Mouse (Mus musculus): ENCODE measurements around the gene Dnajc5. TPM values are rescaled to one million over a fixed set of nuclear protein-coding genes. Genes with fewer than 3 reads are reported as not detected.

Dnajc5 gene
- polyA plus RNA-seq, 1 experiment, result 55.5 TPM

DNA sequence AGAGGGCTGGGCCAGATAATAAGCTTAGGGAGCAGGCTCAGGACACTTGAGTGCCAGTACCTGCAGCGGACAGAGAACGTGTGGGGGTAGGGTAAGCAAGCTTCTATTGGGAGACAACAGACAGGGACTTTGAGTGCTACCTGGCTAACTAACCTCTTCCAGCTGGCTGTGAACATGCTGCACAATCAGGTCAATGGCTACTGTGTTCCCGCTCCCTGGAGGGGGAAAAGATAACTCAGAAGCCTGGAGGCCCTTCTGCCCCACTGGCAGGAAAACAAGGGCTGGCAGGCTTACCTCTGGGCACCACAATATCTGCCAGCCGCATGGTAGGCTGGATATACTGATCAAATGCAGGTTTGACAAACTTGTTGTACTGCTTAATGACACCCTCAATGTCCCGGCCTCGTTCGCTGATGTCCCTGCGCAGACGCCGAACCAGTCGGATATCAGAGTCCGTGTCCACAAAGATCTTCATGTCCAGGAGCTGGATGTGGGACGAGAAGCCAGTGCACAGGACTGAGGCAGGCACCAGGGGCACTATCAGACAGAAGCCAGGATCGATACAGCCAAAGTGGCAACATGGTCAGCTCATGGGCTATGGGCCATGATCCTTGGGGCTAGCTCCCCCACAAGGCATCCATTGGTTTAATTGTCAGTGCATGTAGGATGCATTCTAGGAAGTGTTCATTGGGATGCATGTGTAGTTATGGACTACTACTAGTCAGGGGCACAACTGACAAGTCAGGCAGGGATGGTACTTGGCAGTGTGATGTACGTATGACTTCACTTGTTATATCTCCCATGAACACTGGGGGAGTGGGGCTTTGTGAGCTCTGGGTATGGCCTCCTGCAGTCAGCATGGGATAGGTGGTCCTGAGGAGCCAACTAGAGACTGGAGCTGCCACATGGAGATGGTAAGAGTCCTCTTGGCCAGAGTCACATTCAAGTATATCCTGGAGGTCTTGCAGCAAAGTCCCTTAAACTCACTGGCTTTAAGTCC is 52.9 kb downstream of the Dnajc5 start:
- WGBS, result 94% methylated on average over 15 of the region's 15 CpGs
- Histone ChIP-seq H3K36me3 (ENCODE audit: control insufficient read depth, insufficient read depth, low read length) (no peaks in the 10 kb centered on the region), H3K4me1 (ENCODE audit: control insufficient read depth, insufficient read depth, low read length) (no peaks in the 10 kb centered on the region), H3K27me3 (replicated peaks; ENCODE audit: control insufficient read depth, insufficient read depth, low read length) (no peaks in the 10 kb centered on the region), H3K4me3 (ENCODE audit: insufficient read depth, low read depth, low read length) (no peak overlapping the region), H3K27ac (ENCODE audit: insufficient read depth, low read depth, low read length) (no peak overlapping the region)
- no peak for TF ChIP-seq CTCF (conservative IDR thresholded peaks at IDR 0.05; ENCODE audit: insufficient read depth, insufficient read length, low read depth, low read length)
- no peak for DNase-seq

DNA sequence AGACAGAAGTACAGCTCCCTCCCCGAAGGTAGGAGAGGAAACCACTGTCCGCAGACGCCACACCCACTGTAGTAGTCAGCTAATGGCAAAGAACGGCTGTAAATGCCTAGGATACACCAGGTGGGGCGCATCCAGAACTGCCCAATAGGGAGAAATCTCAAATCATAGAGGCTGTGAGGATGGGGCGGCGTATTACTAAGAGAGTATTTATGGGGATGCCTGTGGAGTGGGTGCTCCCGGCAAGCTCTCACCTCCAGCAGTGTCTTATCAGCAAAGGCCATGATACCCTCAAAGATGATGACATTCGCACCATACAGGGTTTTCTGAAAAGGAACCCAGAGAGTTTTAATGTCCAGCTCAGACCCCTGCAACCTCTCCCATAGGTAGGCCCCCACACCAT is 53.7 kb downstream of the Dnajc5 start:
- Histone ChIP-seq H3K27ac (ENCODE audit: insufficient read depth, low read depth, low read length) (no peak overlapping the region), H3K4me3 (ENCODE audit: insufficient read depth, low read depth, low read length) (no peak overlapping the region), H3K36me3 (ENCODE audit: control insufficient read depth, insufficient read depth, low read length) (no peaks in the 10 kb centered on the region), H3K27me3 (replicated peaks; ENCODE audit: control insufficient read depth, insufficient read depth, low read length) (no peaks in the 10 kb centered on the region), H3K4me1 (ENCODE audit: control insufficient read depth, insufficient read depth, low read length) (no peaks in the 10 kb centered on the region)
- DNase-seq, result no peak
- 94% methylated on average over 9 of the region's 9 CpGs for WGBS
- TF ChIP-seq CTCF (conservative IDR thresholded peaks at IDR 0.05; ENCODE audit: insufficient read depth, insufficient read length, low read depth, low read length) (no peak), POLR2A (IDR thresholded peaks at IDR 0.05; ENCODE audit: low read depth, low read length) (no peak)

DNA sequence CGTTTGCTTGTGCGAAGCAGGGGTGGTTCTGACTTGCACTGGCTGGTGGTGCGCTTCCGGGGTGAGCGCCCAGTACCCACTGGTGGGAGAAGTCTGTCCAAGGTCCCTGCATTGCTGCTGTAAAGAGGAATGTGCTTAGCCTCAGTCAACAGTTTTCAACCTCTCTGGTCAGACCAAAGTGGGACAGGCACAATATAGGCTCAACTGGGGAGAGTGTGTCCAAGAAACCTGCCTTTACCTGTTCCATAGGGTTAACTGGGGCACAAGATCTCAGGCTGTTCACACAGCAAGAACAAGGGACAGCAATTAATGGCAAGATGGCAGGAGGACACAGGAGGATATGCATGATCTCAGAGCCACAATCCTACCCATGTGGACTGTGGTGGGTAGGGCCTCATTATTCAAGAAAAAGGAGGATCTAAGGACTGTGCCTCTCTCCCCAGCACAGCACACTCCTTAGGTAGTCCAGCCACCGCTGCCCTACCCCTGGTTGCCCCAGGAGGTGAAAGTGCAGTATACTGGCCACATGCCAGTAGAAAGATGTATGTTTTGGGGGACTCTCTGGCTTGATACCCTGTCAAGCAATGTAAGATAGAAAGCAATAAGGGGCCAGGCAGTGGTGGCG is 54.7 kb downstream of the Dnajc5 start:
- Histone ChIP-seq H3K4me1 (ENCODE audit: control insufficient read depth, insufficient read depth, low read length) (no peaks in the 10 kb centered on the region), H3K27me3 (replicated peaks; ENCODE audit: control insufficient read depth, insufficient read depth, low read length) (no peaks in the 10 kb centered on the region), H3K36me3 (ENCODE audit: control insufficient read depth, insufficient read depth, low read length) (no peaks in the 10 kb centered on the region), H3K4me3 (ENCODE audit: insufficient read depth, low read depth, low read length) (no peak overlapping the region), H3K27ac (ENCODE audit: insufficient read depth, low read depth, low read length) (no peak overlapping the region)
- no peak for TF ChIP-seq POLR2A (IDR thresholded peaks at IDR 0.05; ENCODE audit: low read depth, low read length)
- TF ChIP-seq CTCF (conservative IDR thresholded peaks at IDR 0.05; ENCODE audit: insufficient read depth, insufficient read length, low read depth, low read length), result no peak
- DNase-seq, result no peak
- WGBS, result 85% methylated on average over 7 of the region's 7 CpGs

DNA sequence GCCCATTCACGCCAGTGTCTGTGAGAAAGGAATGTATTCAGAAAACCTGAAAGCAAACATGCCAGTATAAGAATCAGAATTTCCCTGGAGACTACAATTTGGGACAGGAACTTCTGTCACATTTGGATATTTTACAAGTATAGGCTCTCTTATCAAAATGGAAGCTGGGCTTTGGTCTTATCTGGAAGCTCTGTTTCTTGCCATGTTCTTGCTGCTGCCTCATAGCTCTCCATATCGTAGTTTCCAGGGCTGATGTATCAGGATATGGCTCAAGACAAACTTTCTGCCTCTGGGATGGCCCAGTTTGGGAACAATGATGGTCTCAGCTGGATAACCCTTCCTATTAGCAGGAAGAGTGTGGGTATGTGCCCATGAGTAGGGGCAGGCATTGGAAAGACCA is 56.3 kb downstream of the Dnajc5 start:
- H3K27me3 ChIP-seq (replicated peaks; ENCODE audit: control insufficient read depth, insufficient read depth, low read length), result no peaks in the 10 kb centered on the region

DNA sequence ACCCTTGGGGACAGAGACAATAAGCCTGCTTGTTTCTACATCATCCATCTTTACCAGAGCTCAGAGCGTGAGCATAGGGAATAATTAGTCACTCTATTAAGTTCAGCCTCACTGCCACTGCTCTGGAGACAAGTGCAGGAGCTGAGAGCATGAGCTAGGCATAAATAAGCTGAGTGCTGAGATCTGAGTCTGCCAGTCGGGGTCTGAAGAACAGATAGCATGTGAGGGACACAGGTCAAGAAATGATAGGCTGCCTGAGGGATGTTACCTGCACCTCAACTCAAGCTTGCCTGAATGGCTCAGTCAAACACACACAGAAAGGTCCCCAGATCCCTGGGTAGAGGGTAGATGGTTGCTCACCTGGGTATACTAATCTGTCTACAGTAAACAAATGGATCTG is 56.8 kb downstream of the Dnajc5 start:
- 64% methylated on average over 2 of the region's 2 CpGs for WGBS
- Histone ChIP-seq H3K36me3 (ENCODE audit: control insufficient read depth, insufficient read depth, low read length) (no peaks in the 10 kb centered on the region), H3K27ac (ENCODE audit: insufficient read depth, low read depth, low read length) (no peak overlapping the region), H3K4me3 (ENCODE audit: insufficient read depth, low read depth, low read length) (no peak overlapping the region), H3K27me3 (replicated peaks; ENCODE audit: control insufficient read depth, insufficient read depth, low read length) (no peaks in the 10 kb centered on the region), H3K4me1 (ENCODE audit: control insufficient read depth, insufficient read depth, low read length) (peaks cover 6% of the 10 kb centered on the region; the same call in 1 of the 2 replicates)
- DNase-seq, result no peak
- TF ChIP-seq POLR2A (IDR thresholded peaks at IDR 0.05; ENCODE audit: low read depth, low read length) (no peak), CTCF (conservative IDR thresholded peaks at IDR 0.05; ENCODE audit: insufficient read depth, insufficient read length, low read depth, low read length) (no peak)

More for the DNA sequence above, 56.3 kb downstream of the Dnajc5 start:
- H3K4me1 ChIP-seq (ENCODE audit: control insufficient read depth, insufficient read depth, low read length), result peaks cover 4% of the 10 kb centered on the region; the same call in 1 of the 2 replicates
- DNase-seq, result no peak
- TF ChIP-seq POLR2A (IDR thresholded peaks at IDR 0.05; ENCODE audit: low read depth, low read length) (no peak), CTCF (conservative IDR thresholded peaks at IDR 0.05; ENCODE audit: insufficient read depth, insufficient read length, low read depth, low read length) (no peak)
- 94% methylated on average over 2 of the region's 2 CpGs for WGBS
- no peak overlapping the region for H3K4me3 ChIP-seq (ENCODE audit: insufficient read depth, low read depth, low read length)
- H3K36me3 ChIP-seq (ENCODE audit: control insufficient read depth, insufficient read depth, low read length), result no peaks in the 10 kb centered on the region
- H3K27ac ChIP-seq (ENCODE audit: insufficient read depth, low read depth, low read length), result no peak overlapping the region

DNA sequence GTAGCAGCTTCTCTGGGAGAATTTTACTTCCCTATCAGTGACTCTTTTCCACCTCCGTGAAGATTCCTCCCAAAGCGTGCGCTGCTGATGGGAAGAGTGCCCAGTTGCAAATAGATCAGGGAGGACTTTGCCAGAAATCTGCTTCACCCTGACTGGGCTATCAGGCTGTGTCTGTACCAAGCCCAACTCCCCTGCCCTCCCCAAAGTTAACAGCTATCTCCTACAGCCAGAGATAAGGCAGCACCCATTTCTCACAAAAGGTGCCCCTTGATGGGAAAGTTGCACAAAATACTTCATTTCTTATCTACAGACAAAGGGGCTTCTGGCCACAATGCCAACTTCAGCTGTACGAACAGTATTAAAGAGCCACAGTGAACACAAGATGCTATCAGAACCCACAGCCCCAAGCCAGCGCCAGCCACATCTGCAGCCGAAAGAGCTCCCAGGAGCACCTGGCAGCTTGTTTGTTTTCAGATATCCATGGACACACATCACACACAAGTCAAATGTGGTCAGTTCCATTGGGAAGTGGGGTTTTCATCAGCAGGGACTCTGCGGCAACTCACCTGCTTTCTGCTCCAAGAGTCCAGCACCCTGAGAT is 57.8 kb downstream of the Dnajc5 start:
- no peak for DNase-seq
- no peaks in the 10 kb centered on the region for H3K27me3 ChIP-seq (replicated peaks; ENCODE audit: control insufficient read depth, insufficient read depth, low read length)
- H3K36me3 ChIP-seq (ENCODE audit: control insufficient read depth, insufficient read depth, low read length), result no peaks in the 10 kb centered on the region
- no peak overlapping the region for H3K4me3 ChIP-seq (ENCODE audit: insufficient read depth, low read depth, low read length)
- H3K4me1 ChIP-seq (ENCODE audit: control insufficient read depth, insufficient read depth, low read length), result peaks cover 8% of the 10 kb centered on the region; the same call in 1 of the 2 replicates
- H3K27ac ChIP-seq (ENCODE audit: insufficient read depth, low read depth, low read length), result no peak overlapping the region
- TF ChIP-seq POLR2A (IDR thresholded peaks at IDR 0.05; ENCODE audit: low read depth, low read length), result no peak
- WGBS, result 75% methylated on average over 7 of the region's 7 CpGs
